Mouse (Mus musculus): ENCODE data around the gene Dffa.
A peak's percentile ranks its signal among the peaks of the same experiment; 100 is the strongest.
"Not testable (repeated sequence)": the region's sequence is repeated elsewhere in the genome, so short reads cannot be mapped to it uniquely, and the experiment has no call there.

Dffa gene

GRCm38 (mm10) chr4:149148084-149148483 lies 44.1 kb downstream of the Dffa start:
- no peak for DNase-seq (ENCODE audit: low read depth, low spot score)

GRCm38 (mm10) chr4:149149196-149149595 lies 45.2 kb downstream of the Dffa start:
- DNase-seq (ENCODE audit: low read depth, low spot score): no peak

GRCm38 (mm10) chr4:149149611-149150010 lies 45.7 kb downstream of the Dffa start:
- DNase-seq (ENCODE audit: low read depth, low spot score): no peak

GRCm38 (mm10) chr4:149150256-149150655 lies 46.3 kb downstream of the Dffa start:
- DNase-seq (ENCODE audit: low read depth, low spot score): no peak

- no peak for DNase-seq (ENCODE audit: low read depth, low spot score)
These were observed 46.8 kb downstream of the Dffa start for GRCm38 (mm10) chr4:149150721-149151120.

- DNase-seq (ENCODE audit: low read depth, low spot score): no peak
These were observed 50.9 kb downstream of the Dffa start for GRCm38 (mm10) chr4:149154859-149155258.

- DNase-seq (ENCODE audit: low read depth, low spot score): no peak
These were observed 51.8 kb downstream of the Dffa start for GRCm38 (mm10) chr4:149155711-149156110.

- no peak for DNase-seq (ENCODE audit: low read depth, low spot score)
These were observed 53.5 kb downstream of the Dffa start for GRCm38 (mm10) chr4:149157415-149157973.

GRCm38 (mm10) chr4:149159203-149159602 lies 55.3 kb downstream of the Dffa start:
- no peak for DNase-seq (ENCODE audit: low read depth, low spot score)

GRCm38 (mm10) chr4:149159891-149160290 lies 55.9 kb downstream of the Dffa start:
- DNase-seq (ENCODE audit: low read depth, low spot score): no peak

- no peak for DNase-seq (ENCODE audit: low read depth, low spot score)
These were observed 57.2 kb downstream of the Dffa start for GRCm38 (mm10) chr4:149161166-149161565.

GRCm38 (mm10) chr4:149163196-149163595 lies 59.2 kb downstream of the Dffa start:
- no peak for DNase-seq (ENCODE audit: low read depth, low spot score)

- no peak for DNase-seq (ENCODE audit: low read depth, low spot score)
These were observed 60.2 kb downstream of the Dffa start for GRCm38 (mm10) chr4:149164150-149164549.

GRCm38 (mm10) chr4:149166215-149166946 lies 62.4 kb downstream of the Dffa start, which contains the start of gene Pgd:
TSS of gene Pgd (minus strand) at chr4:149166771.
- peak; percentile 95 for DNase-seq (ENCODE audit: low read depth, low spot score)

GRCm38 (mm10) chr4:149166957-149167611 lies 63.1 kb downstream of the Dffa start:
- no peak for DNase-seq (ENCODE audit: low read depth, low spot score)

- DNase-seq (ENCODE audit: low read depth, low spot score): no peak
These were observed 64.1 kb downstream of the Dffa start for GRCm38 (mm10) chr4:149168016-149168415.

- DNase-seq (ENCODE audit: low read depth, low spot score): not testable (repeated sequence)
These were observed 66.0 kb downstream of the Dffa start for GRCm38 (mm10) chr4:149169926-149170325.
